Mouse (Mus musculus) liver, embryonic 13.5 days (tissue): Measurements from ENCODE around the gene Aph1a. TPM values are rescaled to one million over a fixed set of nuclear protein-coding genes. Genes with fewer than 3 reads are reported as not detected.
A peak's percentile ranks its signal among the peaks of the same experiment; 100 is the strongest.
"Not testable (repeated sequence)": the region's sequence is repeated elsewhere in the genome, so short reads cannot be mapped to it uniquely, and the experiment has no call there.

Experiments used
- ATAC-seq: fragments of 200-750 bp; cut with Nextera tagmentation; 2 replicates; pipeline ENCODE4 v1.8.0; 2017; ENCODE audit warnings: low read depth, mild to moderate bottlenecking, moderate number of reproducible peaks, moderate library complexity
- DNase-seq: peaks from one replicate; pipeline ENCODE4 v3.0.0; 2022
- H3K27ac ChIP-seq: fragments of 300-500 bp; sonication (generic); 2 replicates; pipeline ENCODE4 v1.5.1; 2015; ENCODE audit warnings: moderate library complexity, mild to moderate bottlenecking, inconsistent platforms
- H3K27me3 ChIP-seq: fragments of 300-500 bp; sonication (generic); 2 replicates; pipeline ENCODE4 v1.6.1; 2015; ENCODE audit warnings: mild to moderate bottlenecking, inconsistent platforms
- H3K36me3 ChIP-seq: fragments of 300-500 bp; sonication (generic); 2 replicates; pipeline ENCODE4 v1.6.1; 2015; ENCODE audit warnings: mild to moderate bottlenecking, inconsistent platforms
- H3K4me1 ChIP-seq: fragments of 300-500 bp; sonication (generic); replicated peaks from 2 replicates; pipeline ENCODE4 v1.6.1; 2015; ENCODE audit warnings: inconsistent platforms
- H3K4me2 ChIP-seq: fragments of 300-500 bp; sonication (generic); 2 replicates; pipeline ENCODE4 v1.6.1; 2015; ENCODE audit warnings: inconsistent platforms, mild to moderate bottlenecking, moderate library complexity
- H3K4me3 ChIP-seq: fragments of 300-500 bp; sonication (generic); replicated peaks from 2 replicates; pipeline ENCODE4 v1.5.1; 2015; ENCODE audit warnings: mild to moderate bottlenecking, inconsistent platforms
- H3K9ac ChIP-seq: fragments of 300-500 bp; sonication (generic); 2 replicates; pipeline ENCODE4 v1.6.1; 2015; ENCODE audit warnings: mild to moderate bottlenecking, inconsistent platforms
- H3K9me3 ChIP-seq: fragments of 300-500 bp; sonication (generic); replicated peaks from 2 replicates; pipeline ENCODE4 v1.6.1; 2016; ENCODE audit warnings: inconsistent platforms
- WGBS: fragments of 180-500 bp; shearing (Covaris S2); methylation state at CpG from one replicate; pipeline ENCODE4 v1.1.7; 2015; ENCODE audit not compliant: insufficient replicate concordance; 5-methylcytosine and 5-hydroxymethylcytosine counted together
- polyA plus RNA-seq: library from polyadenylated mRNA; unstranded; fragments of >200 nt; fragmentation: Nextera tagmentation; extraction: Ambion mirVana; gene quantifications from 2 replicates; pipeline ENCODE4 v1.2.1, GENCODE M21; 2015

Gene Aph1a
- 17.1 and 18.5 TPM in 2 replicates for polyA plus RNA-seq

- H3K4me1 ChIP-seq, result peaks cover 43% of the 10 kb centered on the region
- H3K36me3 ChIP-seq, H3K9me3 ChIP-seq, H3K27me3 ChIP-seq: not testable (repeated sequence)
- peak within 1 kb of the TSS; percentile 82 for H3K9ac ChIP-seq
- H3K4me3 ChIP-seq, result peak within 1 kb of the TSS; percentile 72
- H3K4me2 ChIP-seq, result peak within 1 kb of the TSS; percentile 75
- whole genome bisulfite sequencing, result 1% methylated on average over 26 of the region's 43 CpGs
- peak within 1 kb of the TSS; percentile 73 for H3K27ac ChIP-seq
- ATAC-seq, result peak; percentile 98
- peak; percentile 96 for DNase-seq
Observed at GRCm38 (mm10) chr3:95893606-95894316, at the start of gene Aph1a. Aph1a (plus strand) TSS chr3:95893969.

GRCm38 (mm10) chr3:95850611-95851010 lies 43.2 kb upstream of the Aph1a start:
- no peaks in the 10 kb centered on the region for H3K9me3 ChIP-seq
- peaks cover 80% of the 10 kb centered on the region for H3K36me3 ChIP-seq
- 27% methylated on average over 4 of the region's 4 CpGs for WGBS
- H3K27ac ChIP-seq, result peak overlapping the region; percentile 56
- peak overlapping the region; percentile 41; the same call in 1 of the 2 replicates for H3K9ac ChIP-seq
- H3K27me3 ChIP-seq, result no peaks in the 10 kb centered on the region
- H3K4me1 ChIP-seq, result peaks cover 46% of the 10 kb centered on the region
- no peak for DNase-seq
- no peak overlapping the region for H3K4me3 ChIP-seq
- peak; percentile 66 for ATAC-seq
- peak overlapping the region; percentile 25 for H3K4me2 ChIP-seq

GRCm38 (mm10) chr3:95851317-95851716 lies 42.5 kb upstream of the Aph1a start:
- 48% methylated on average over 8 of the region's 8 CpGs for WGBS
- DNase-seq (no peak), ATAC-seq (0 out of 2 replicates have a peak, but pooled peaks have one; percentile 27)
- Histone ChIP-seq H3K4me1 (peaks cover 49% of the 10 kb centered on the region), H3K9ac (peak overlapping the region; percentile 41; the same call in 1 of the 2 replicates), H3K27me3 (no peaks in the 10 kb centered on the region), H3K4me2 (peak overlapping the region; percentile 25), H3K9me3 (no peaks in the 10 kb centered on the region), H3K36me3 (peaks cover 73% of the 10 kb centered on the region), H3K4me3 (no peak overlapping the region), H3K27ac (peak overlapping the region; percentile 56)

- peak; percentile 97 for ATAC-seq
Observed at GRCm38 (mm10) chr3:95855502-95856089, 38.2 kb upstream of the Aph1a start, which contains the start of gene Prpf3. Prpf3 (minus strand) TSS chr3:95855885.

GRCm38 (mm10) chr3:95856115-95856514 lies 37.7 kb upstream of the Aph1a start:
- Histone ChIP-seq H3K4me3 (peak overlapping the region; percentile 79), H3K36me3 (peaks cover 26% of the 10 kb centered on the region), H3K4me1 (peaks cover 42% of the 10 kb centered on the region), H3K9me3 (no peaks in the 10 kb centered on the region), H3K4me2 (peak overlapping the region; percentile 78), H3K9ac (peak overlapping the region; percentile 88), H3K27ac (peak overlapping the region; percentile 84), H3K27me3 (no peaks in the 10 kb centered on the region)
- WGBS, result 30% methylated on average over 7 of the region's 7 CpGs
- 0 out of 2 replicates have a peak, but pooled peaks have one; percentile 2 for ATAC-seq
- DNase-seq, result no peak

More at GRCm38 (mm10) chr3:95855502-95856089, 38.2 kb upstream of the Aph1a start, which contains the start of gene Prpf3:
- Histone ChIP-seq H3K27ac (peak within 1 kb of the TSS; percentile 84), H3K4me3 (peak within 1 kb of the TSS; percentile 79), H3K27me3 (no peaks in the 10 kb centered on the region), H3K4me2 (peak within 1 kb of the TSS; percentile 78), H3K9ac (peak within 1 kb of the TSS; percentile 88), H3K9me3 (no peaks in the 10 kb centered on the region), H3K36me3 (peaks cover 31% of the 10 kb centered on the region), H3K4me1 (peaks cover 47% of the 10 kb centered on the region)
- WGBS, result under 1% methylated on average over 56 of the region's 56 CpGs
- peak; percentile 93 for DNase-seq

- not testable (repeated sequence) for ATAC-seq, H3K27me3 ChIP-seq, DNase-seq, H3K9ac ChIP-seq, H3K27ac ChIP-seq, H3K9me3 ChIP-seq, H3K4me3 ChIP-seq, H3K4me2 ChIP-seq
- Histone ChIP-seq H3K36me3 (peaks cover 17% of the 10 kb centered on the region), H3K4me1 (peaks cover 33% of the 10 kb centered on the region)
- WGBS, result 64% methylated on average over 1 of the region's 1 CpGs
Observed at GRCm38 (mm10) chr3:95857050-95857449, 36.7 kb upstream of the Aph1a start.

GRCm38 (mm10) chr3:95858278-95858677 lies 35.5 kb upstream of the Aph1a start:
- H3K27me3 ChIP-seq, H3K27ac ChIP-seq, H3K9ac ChIP-seq, DNase-seq, ATAC-seq, H3K9me3 ChIP-seq, H3K4me3 ChIP-seq, H3K4me2 ChIP-seq: not testable (repeated sequence)
- Histone ChIP-seq H3K36me3 (peaks cover 12% of the 10 kb centered on the region), H3K4me1 (peaks cover 22% of the 10 kb centered on the region)
- 63% methylated on average over 3 of the region's 3 CpGs for WGBS

- no peak overlapping the region for H3K4me2 ChIP-seq
- peaks cover 13% of the 10 kb centered on the region for H3K4me1 ChIP-seq
- H3K4me3 ChIP-seq, result no peak overlapping the region
- H3K9ac ChIP-seq, result no peak overlapping the region
- no peak for ATAC-seq
- H3K9me3 ChIP-seq, result no peaks in the 10 kb centered on the region
- peaks cover 16% of the 10 kb centered on the region for H3K36me3 ChIP-seq
- no peak for DNase-seq
- H3K27me3 ChIP-seq, result no peaks in the 10 kb centered on the region
- WGBS, result 71% methylated on average over 3 of the region's 3 CpGs
- no peak overlapping the region for H3K27ac ChIP-seq
Observed at GRCm38 (mm10) chr3:95860323-95860722, 33.4 kb upstream of the Aph1a start.

- no peak overlapping the region for H3K27ac ChIP-seq
- H3K27me3 ChIP-seq, result no peaks in the 10 kb centered on the region
- WGBS, result 45% methylated on average over 10 of the region's 10 CpGs
- H3K4me3 ChIP-seq, result no peak overlapping the region
- H3K36me3 ChIP-seq, result peaks cover 25% of the 10 kb centered on the region
- peaks cover 14% of the 10 kb centered on the region for H3K4me1 ChIP-seq
- no peak overlapping the region for H3K4me2 ChIP-seq
- ATAC-seq (no peak), DNase-seq (no peak)
- no peaks in the 10 kb centered on the region for H3K9me3 ChIP-seq
- H3K9ac ChIP-seq, result no peak overlapping the region
Observed at GRCm38 (mm10) chr3:95861216-95861615, 32.6 kb upstream of the Aph1a start.

- peak; percentile 74 for DNase-seq
- no peak overlapping the region for H3K4me3 ChIP-seq
- H3K27me3 ChIP-seq, result no peaks in the 10 kb centered on the region
- H3K4me1 ChIP-seq, result peaks cover 9% of the 10 kb centered on the region; the same call in 1 of the 2 replicates
- 35% methylated on average over 2 of the region's 2 CpGs for WGBS
- H3K9ac ChIP-seq, result no peak overlapping the region
- H3K9me3 ChIP-seq, result no peaks in the 10 kb centered on the region
- no peak overlapping the region for H3K27ac ChIP-seq
- peak; percentile 79 for ATAC-seq
- H3K4me2 ChIP-seq, result no peak overlapping the region
- peaks cover 30% of the 10 kb centered on the region for H3K36me3 ChIP-seq
Observed at GRCm38 (mm10) chr3:95861796-95862195, 32.0 kb upstream of the Aph1a start.

GRCm38 (mm10) chr3:95863578-95863977 lies 30.2 kb upstream of the Aph1a start:
- WGBS, result 59% methylated on average over 7 of the region's 7 CpGs
- no peak overlapping the region for H3K9ac ChIP-seq
- ATAC-seq, result no peak

More at GRCm38 (mm10) chr3:95863578-95863977, 30.2 kb upstream of the Aph1a start:
- H3K27me3 ChIP-seq, result no peaks in the 10 kb centered on the region
- H3K4me1 ChIP-seq, result peaks cover 9% of the 10 kb centered on the region; the same call in 1 of the 2 replicates
- H3K9me3 ChIP-seq, result no peaks in the 10 kb centered on the region
- H3K4me2 ChIP-seq, result no peak overlapping the region
- no peak overlapping the region for H3K4me3 ChIP-seq
- no peak overlapping the region for H3K27ac ChIP-seq
- H3K36me3 ChIP-seq, result peaks cover 40% of the 10 kb centered on the region
- DNase-seq, result no peak
